Mouse (Mus musculus) cerebellum, adult 2 months (tissue): ENCODE results near the gene Olfr523.

ENCODE experiments used
- CTCF ChIP-seq: fragments of 200-500 bp; IDR thresholded peaks from 2 replicates; pipeline ENCODE4 v1.5.1; 2011; ENCODE audit warnings: low read depth, mild to moderate bottlenecking, control low read depth, low read length, moderate library complexity, borderline replicate concordance; ENCODE audit not compliant: insufficient read depth
- POLR2A ChIP-seq: fragments of 200-500 bp; IDR thresholded peaks from 2 replicates; pipeline ENCODE4 v1.6.1; 2011; ENCODE audit warnings: low read length, control low read depth, borderline replicate concordance; ENCODE audit not compliant: insufficient read depth

DNA sequence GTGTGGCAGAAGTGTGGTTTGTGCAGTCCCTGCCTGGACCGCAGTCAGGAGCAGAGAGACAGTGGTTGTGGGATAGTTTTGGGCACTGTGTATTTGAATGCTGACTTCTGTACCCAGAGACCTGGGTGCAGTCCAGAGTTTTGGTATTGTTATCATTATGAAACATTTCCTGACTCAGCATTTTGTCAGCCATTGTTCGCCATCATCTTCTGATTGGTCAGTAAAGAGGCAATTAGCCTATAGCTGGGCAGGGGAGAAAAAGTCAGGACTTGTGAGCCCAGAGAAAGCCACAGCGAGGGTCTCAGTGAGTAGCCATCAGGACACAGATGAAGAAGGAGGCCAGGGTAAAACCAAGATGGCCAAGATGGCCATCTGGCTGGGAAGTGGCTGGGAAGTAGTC lies 12.7 kb upstream of the Olfr523 start:
- TF ChIP-seq CTCF (no peak), POLR2A (no peak)
